Mouse (Mus musculus): ENCODE results near the gene Tcte1. TPM values are rescaled to one million over a fixed set of nuclear protein-coding genes. Genes with fewer than 3 reads are reported as not detected.

Gene Tcte1
- 0.87 and 1.3 TPM in 2 replicates for polyA plus RNA-seq (2014; fragmentation: Nextera tagmentation; extraction: Ambion mirVana)

DNA sequence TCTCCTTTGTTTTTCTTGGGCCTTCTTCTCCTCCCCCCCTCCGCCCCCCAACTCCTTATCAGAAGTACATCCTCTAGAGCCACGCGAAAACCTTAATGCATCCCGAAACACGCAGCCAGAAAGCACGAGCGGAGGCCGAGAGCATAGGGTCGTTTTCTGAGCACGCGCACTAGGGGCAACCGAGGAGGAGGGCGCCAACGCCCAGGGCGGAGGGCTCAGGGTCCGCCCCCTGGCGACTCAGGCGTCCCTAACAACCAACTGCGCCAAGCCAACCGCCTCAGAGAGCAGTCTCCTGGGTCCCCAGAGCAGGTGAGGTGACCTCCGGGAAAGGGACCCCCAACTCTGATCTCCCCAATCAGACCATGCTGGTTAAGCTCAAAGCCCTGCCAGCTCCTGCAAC, at the start of gene Tcte1:
Gene Tcte1 (plus strand): TSS at position 172 of the 400 bp plus-strand sequence.
- Histone ChIP-seq H3K27me3 (ENCODE audit: control insufficient read depth, insufficient read depth, low read length) (no peaks in the 10 kb centered on the region), H3K4me2 (ENCODE audit: low read depth, severe bottlenecking) (peak within 1 kb of the TSS; percentile 80), H3K9me3 (ENCODE audit: control insufficient read depth, low read length) (no peaks in the 10 kb centered on the region), H3K36me3 (ENCODE audit: control insufficient read depth, insufficient read depth, low read length) (no peaks in the 10 kb centered on the region), H3K4me3 (ENCODE audit: low read depth, low read length) (peak within 1 kb of the TSS; percentile 35), H3K9ac (ENCODE audit: low read length) (peak within 1 kb of the TSS; percentile 55), H3K4me1 (ENCODE audit: control insufficient read depth, insufficient read depth, low read length) (0 out of 2 replicates have a peak, but pooled peaks cover 3% of the 10 kb centered on the region), H3K27ac (replicated peaks; ENCODE audit: low read depth, low read length) (no peak within 1 kb of the TSS)
- under 1% methylated on average over 21 of the region's 21 CpGs for WGBS
- peak; percentile 83 for DNase-seq (ENCODE audit: low spot score)
- peak; percentile 56; the same call in 1 of the 2 replicates for ATAC-seq (ENCODE audit: insufficient number of reproducible peaks, low FRiP score, low TSS enrichment, low read depth)

GRCm38 (mm10) chr17:45473667-45474066, 49.6 kb upstream of the Tcte1 start:
- Histone ChIP-seq H3K4me1 (ENCODE audit: control insufficient read depth, insufficient read depth, low read length) (no peaks in the 10 kb centered on the region), H3K9ac (ENCODE audit: low read length) (no peak overlapping the region), H3K4me3 (ENCODE audit: low read depth, low read length) (no peak overlapping the region), H3K4me2 (ENCODE audit: low read depth, severe bottlenecking) (no peak overlapping the region), H3K36me3 (ENCODE audit: control insufficient read depth, insufficient read depth, low read length) (no peaks in the 10 kb centered on the region), H3K9me3 (ENCODE audit: control insufficient read depth, low read length) (no peaks in the 10 kb centered on the region), H3K27ac (replicated peaks; ENCODE audit: low read depth, low read length) (no peak overlapping the region), H3K27me3 (ENCODE audit: control insufficient read depth, insufficient read depth, low read length) (peaks cover 5% of the 10 kb centered on the region; the same call in 1 of the 2 replicates)
- 77% methylated on average over 6 of the region's 6 CpGs for WGBS
- no peak for DNase-seq (ENCODE audit: low spot score)
- ATAC-seq (ENCODE audit: insufficient number of reproducible peaks, low FRiP score, low TSS enrichment, low read depth): no peak

GRCm38 (mm10) chr17:45474146-45474545, 49.1 kb upstream of the Tcte1 start:
- no peaks in the 10 kb centered on the region for H3K36me3 ChIP-seq (ENCODE audit: control insufficient read depth, insufficient read depth, low read length)
- H3K9me3 ChIP-seq (ENCODE audit: control insufficient read depth, low read length): no peaks in the 10 kb centered on the region
- peak overlapping the region; percentile 58 for H3K4me2 ChIP-seq (ENCODE audit: low read depth, severe bottlenecking)
- no peak for DNase-seq (ENCODE audit: low spot score)
- ATAC-seq (ENCODE audit: insufficient number of reproducible peaks, low FRiP score, low TSS enrichment, low read depth): no peak
- WGBS: 76% methylated on average over 8 of the region's 8 CpGs
- no peaks in the 10 kb centered on the region for H3K4me1 ChIP-seq (ENCODE audit: control insufficient read depth, insufficient read depth, low read length)
- H3K27me3 ChIP-seq (ENCODE audit: control insufficient read depth, insufficient read depth, low read length): peaks cover 5% of the 10 kb centered on the region; the same call in 1 of the 2 replicates
- no peak overlapping the region for H3K27ac ChIP-seq (replicated peaks; ENCODE audit: low read depth, low read length)
- peak overlapping the region; percentile 33; the same call in 1 of the 2 replicates for H3K4me3 ChIP-seq (ENCODE audit: low read depth, low read length)
- H3K9ac ChIP-seq (ENCODE audit: low read length): no peak overlapping the region; the same call in 1 of the 2 replicates

DNA sequence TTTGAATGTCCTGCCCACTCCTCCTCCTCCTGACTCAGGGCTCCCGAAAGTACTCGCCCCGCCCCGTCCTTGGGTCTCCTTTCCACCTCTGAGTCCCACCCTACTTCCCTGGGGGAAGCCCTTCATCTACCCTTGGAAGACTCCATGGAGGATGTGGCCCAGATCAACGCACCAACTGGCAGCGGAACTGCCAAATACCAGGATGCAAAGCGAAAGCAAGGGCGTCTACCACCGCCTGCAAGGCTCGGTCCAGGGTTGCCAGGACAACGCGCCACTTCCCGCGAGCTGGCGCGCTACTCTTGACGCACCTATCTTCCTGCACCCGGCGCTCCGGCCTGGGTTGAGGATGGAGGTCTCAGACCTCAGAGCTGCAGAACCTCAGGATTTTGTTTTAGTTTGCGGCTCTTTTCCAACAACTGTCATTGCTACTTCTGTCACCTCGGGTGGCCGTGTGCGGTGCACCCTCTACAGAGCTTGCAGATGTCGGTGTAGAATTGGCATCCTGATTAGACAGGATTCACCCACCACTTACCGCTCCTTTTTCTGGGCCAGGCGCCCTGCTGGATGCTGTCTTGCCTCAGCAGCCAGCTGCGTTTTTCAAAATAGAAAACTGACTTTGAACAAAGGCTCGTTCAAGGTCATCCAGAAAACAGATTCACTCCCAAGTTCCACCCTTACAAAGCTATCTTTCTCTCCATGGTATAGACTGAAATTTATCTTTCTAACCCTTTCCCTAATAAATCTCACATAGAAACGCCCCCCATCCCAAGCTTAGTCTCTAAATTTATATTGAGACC, 48.4 kb upstream of the Tcte1 start, which contains the start of gene Spats1:
Gene Spats1 (minus strand): TSS at position 747 of the 797 bp plus-strand sequence.
- WGBS: 5% methylated on average over 30 of the region's 30 CpGs

GRCm38 (mm10) chr17:45478234-45478825, 44.9 kb upstream of the Tcte1 start:
- Histone ChIP-seq H3K9ac (ENCODE audit: low read length) (no peak overlapping the region), H3K36me3 (ENCODE audit: control insufficient read depth, insufficient read depth, low read length) (no peaks in the 10 kb centered on the region), H3K27me3 (ENCODE audit: control insufficient read depth, insufficient read depth, low read length) (peaks cover 5% of the 10 kb centered on the region; the same call in 1 of the 2 replicates), H3K4me3 (ENCODE audit: low read depth, low read length) (no peak overlapping the region), H3K4me1 (ENCODE audit: control insufficient read depth, insufficient read depth, low read length) (no peaks in the 10 kb centered on the region), H3K27ac (replicated peaks; ENCODE audit: low read depth, low read length) (no peak overlapping the region), H3K4me2 (ENCODE audit: low read depth, severe bottlenecking) (no peak overlapping the region), H3K9me3 (ENCODE audit: control insufficient read depth, low read length) (no peaks in the 10 kb centered on the region)
- 20% methylated on average over 12 of the region's 12 CpGs for WGBS
- ATAC-seq (ENCODE audit: insufficient number of reproducible peaks, low FRiP score, low TSS enrichment, low read depth) (no peak), DNase-seq (ENCODE audit: low spot score) (peak; percentile 92)

More for the DNA sequence above, 48.4 kb upstream of the Tcte1 start, which contains the start of gene Spats1:
- Histone ChIP-seq H3K4me3 (ENCODE audit: low read depth, low read length) (peak within 1 kb of the TSS; percentile 33), H3K9ac (ENCODE audit: low read length) (peak within 1 kb of the TSS; percentile 49; the same call in 1 of the 2 replicates), H3K4me2 (ENCODE audit: low read depth, severe bottlenecking) (peak within 1 kb of the TSS; percentile 58), H3K36me3 (ENCODE audit: control insufficient read depth, insufficient read depth, low read length) (no peaks in the 10 kb centered on the region), H3K9me3 (ENCODE audit: control insufficient read depth, low read length) (no peaks in the 10 kb centered on the region), H3K27me3 (ENCODE audit: control insufficient read depth, insufficient read depth, low read length) (peaks cover 5% of the 10 kb centered on the region; the same call in 1 of the 2 replicates), H3K27ac (replicated peaks; ENCODE audit: low read depth, low read length) (no peak within 1 kb of the TSS), H3K4me1 (ENCODE audit: control insufficient read depth, insufficient read depth, low read length) (no peaks in the 10 kb centered on the region)
- DNase-seq (ENCODE audit: low spot score) (peak; percentile 74), ATAC-seq (ENCODE audit: insufficient number of reproducible peaks, low FRiP score, low TSS enrichment, low read depth) (no peak)

- H3K9ac ChIP-seq (ENCODE audit: low read length): no peak overlapping the region
- no peaks in the 10 kb centered on the region for H3K9me3 ChIP-seq (ENCODE audit: control insufficient read depth, low read length)
- ATAC-seq (ENCODE audit: insufficient number of reproducible peaks, low FRiP score, low TSS enrichment, low read depth) (no peak), DNase-seq (ENCODE audit: low spot score) (no peak)
- no peak overlapping the region for H3K27ac ChIP-seq (replicated peaks; ENCODE audit: low read depth, low read length)
- no peak overlapping the region for H3K4me2 ChIP-seq (ENCODE audit: low read depth, severe bottlenecking)
- H3K4me3 ChIP-seq (ENCODE audit: low read depth, low read length): no peak overlapping the region
- H3K36me3 ChIP-seq (ENCODE audit: control insufficient read depth, insufficient read depth, low read length): no peaks in the 10 kb centered on the region
- H3K4me1 ChIP-seq (ENCODE audit: control insufficient read depth, insufficient read depth, low read length): no peaks in the 10 kb centered on the region
- H3K27me3 ChIP-seq (ENCODE audit: control insufficient read depth, insufficient read depth, low read length): 0 out of 2 replicates have a peak, but pooled peaks cover 2% of the 10 kb centered on the region
- WGBS: 35% methylated on average over 2 of the region's 2 CpGs
These were observed 42.8 kb upstream of the Tcte1 start for GRCm38 (mm10) chr17:45480429-45480828.

DNA sequence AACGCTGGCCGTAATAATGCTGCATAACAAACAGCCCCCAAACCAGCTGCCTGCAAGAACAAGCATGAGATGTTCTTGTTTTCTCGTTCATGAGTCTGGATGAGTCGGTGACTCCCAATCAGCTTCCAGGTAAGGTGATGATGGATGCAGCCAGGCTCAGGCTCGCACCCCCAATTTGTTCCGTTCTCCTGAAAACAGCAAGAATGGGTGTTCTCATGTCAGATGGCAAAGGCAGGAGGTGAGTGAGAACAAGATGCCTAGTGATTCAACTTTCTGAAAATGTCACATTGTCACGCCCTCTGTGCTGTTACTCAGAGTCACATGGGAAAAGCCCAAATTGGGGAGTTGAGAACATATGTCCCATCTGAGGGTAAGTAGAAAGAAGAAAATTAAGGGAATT, 37.7 kb upstream of the Tcte1 start:
- no peak overlapping the region for H3K27ac ChIP-seq (replicated peaks; ENCODE audit: low read depth, low read length)
- H3K4me2 ChIP-seq (ENCODE audit: low read depth, severe bottlenecking): no peak overlapping the region
- H3K9ac ChIP-seq (ENCODE audit: low read length): no peak overlapping the region
- no peaks in the 10 kb centered on the region for H3K9me3 ChIP-seq (ENCODE audit: control insufficient read depth, low read length)
- no peaks in the 10 kb centered on the region for H3K27me3 ChIP-seq (ENCODE audit: control insufficient read depth, insufficient read depth, low read length)
- H3K4me3 ChIP-seq (ENCODE audit: low read depth, low read length): no peak overlapping the region
- no peak for ATAC-seq (ENCODE audit: insufficient number of reproducible peaks, low FRiP score, low TSS enrichment, low read depth)
- DNase-seq (ENCODE audit: low spot score): no peak
- no peaks in the 10 kb centered on the region for H3K4me1 ChIP-seq (ENCODE audit: control insufficient read depth, insufficient read depth, low read length)
- no peaks in the 10 kb centered on the region for H3K36me3 ChIP-seq (ENCODE audit: control insufficient read depth, insufficient read depth, low read length)
- WGBS: 90% methylated on average over 7 of the region's 7 CpGs

DNA sequence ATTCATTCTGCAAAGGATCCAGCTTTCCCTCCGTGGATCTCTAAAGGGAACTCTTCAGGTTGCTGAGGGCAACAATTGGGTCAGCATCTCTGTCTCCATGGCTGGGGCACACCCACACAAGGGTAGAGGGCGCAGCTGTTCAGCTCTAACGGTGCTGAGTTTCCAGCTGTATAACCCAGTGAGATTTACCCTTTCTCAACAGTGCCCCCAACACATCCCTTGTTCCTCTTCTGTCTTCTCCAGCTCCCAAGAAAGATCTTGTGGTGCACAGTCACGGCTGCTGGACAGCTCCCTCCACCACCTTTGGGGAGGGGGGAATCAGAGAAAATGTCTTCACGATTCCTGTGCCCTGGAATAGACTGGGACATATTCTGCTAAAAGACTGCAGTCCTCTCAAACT, 36.0 kb upstream of the Tcte1 start:
- Histone ChIP-seq H3K9me3 (ENCODE audit: control insufficient read depth, low read length) (no peaks in the 10 kb centered on the region), H3K9ac (ENCODE audit: low read length) (no peak overlapping the region), H3K4me3 (ENCODE audit: low read depth, low read length) (no peak overlapping the region), H3K36me3 (ENCODE audit: control insufficient read depth, insufficient read depth, low read length) (no peaks in the 10 kb centered on the region), H3K4me1 (ENCODE audit: control insufficient read depth, insufficient read depth, low read length) (no peaks in the 10 kb centered on the region), H3K27ac (replicated peaks; ENCODE audit: low read depth, low read length) (no peak overlapping the region), H3K4me2 (ENCODE audit: low read depth, severe bottlenecking) (no peak overlapping the region), H3K27me3 (ENCODE audit: control insufficient read depth, insufficient read depth, low read length) (no peaks in the 10 kb centered on the region)
- WGBS: 18% methylated on average over 5 of the region's 5 CpGs
- ATAC-seq (ENCODE audit: insufficient number of reproducible peaks, low FRiP score, low TSS enrichment, low read depth) (no peak), DNase-seq (ENCODE audit: low spot score) (no peak)
